Mouse (Mus musculus): ENCODE measurements around the gene Lrrtm4.

Gene Lrrtm4

GRCm38 (mm10) chr6:80018765-80019164 is at the start of gene Lrrtm4:
Gene Lrrtm4, plus strand, starts transcription at chr6:80018877.
- DNase-seq (ENCODE audit: inconsistent ontology term), result peak; percentile 28

- DNase-seq (ENCODE audit: inconsistent ontology term), result peak; percentile 6
Observed at GRCm38 (mm10) chr6:80019189-80019860, 648 bp downstream of the Lrrtm4 start.

- DNase-seq (ENCODE audit: inconsistent ontology term), result peak; percentile 1
Observed at GRCm38 (mm10) chr6:80019861-80020230, 1.2 kb downstream of the Lrrtm4 start.

GRCm38 (mm10) chr6:80056849-80057248 is 38.2 kb downstream of the Lrrtm4 start:
- DNase-seq (ENCODE audit: inconsistent ontology term), result no peak

GRCm38 (mm10) chr6:80078001-80078400 is 59.3 kb downstream of the Lrrtm4 start:
- no peak for DNase-seq (ENCODE audit: inconsistent ontology term)

GRCm38 (mm10) chr6:80079290-80079689 is 60.6 kb downstream of the Lrrtm4 start:
- DNase-seq (ENCODE audit: inconsistent ontology term), result peak; percentile 6

GRCm38 (mm10) chr6:80094909-80095308 is 76.2 kb downstream of the Lrrtm4 start:
- no peak for DNase-seq (ENCODE audit: inconsistent ontology term)

GRCm38 (mm10) chr6:80105343-80105742 is 86.7 kb downstream of the Lrrtm4 start:
- no peak for DNase-seq (ENCODE audit: inconsistent ontology term)

- DNase-seq (ENCODE audit: inconsistent ontology term), result no peak
Observed at GRCm38 (mm10) chr6:80105843-80106242, 87.2 kb downstream of the Lrrtm4 start.

GRCm38 (mm10) chr6:80126419-80126818 is 107.7 kb downstream of the Lrrtm4 start:
- DNase-seq (ENCODE audit: inconsistent ontology term), result no peak

- no peak for DNase-seq (ENCODE audit: inconsistent ontology term)
Observed at GRCm38 (mm10) chr6:80162585-80162984, 143.9 kb downstream of the Lrrtm4 start.

GRCm38 (mm10) chr6:80181916-80182315 is 163.2 kb downstream of the Lrrtm4 start:
- DNase-seq (ENCODE audit: inconsistent ontology term), result no peak

- DNase-seq (ENCODE audit: inconsistent ontology term), result peak; percentile 7
Observed at GRCm38 (mm10) chr6:80182353-80182752, 163.7 kb downstream of the Lrrtm4 start.

GRCm38 (mm10) chr6:80185489-80186113 is 166.9 kb downstream of the Lrrtm4 start:
- DNase-seq (ENCODE audit: inconsistent ontology term), result no peak

- DNase-seq (ENCODE audit: inconsistent ontology term), result no peak
Observed at GRCm38 (mm10) chr6:80186791-80187190, 168.1 kb downstream of the Lrrtm4 start.

- DNase-seq (ENCODE audit: inconsistent ontology term), result peak; percentile 75
Observed at GRCm38 (mm10) chr6:80209476-80209875, 190.8 kb downstream of the Lrrtm4 start.

- peak; percentile 93 for DNase-seq (ENCODE audit: inconsistent ontology term)
Observed at GRCm38 (mm10) chr6:80210281-80210680, 191.6 kb downstream of the Lrrtm4 start.

- DNase-seq (ENCODE audit: inconsistent ontology term), result no peak
Observed at GRCm38 (mm10) chr6:80261595-80261994, 242.9 kb downstream of the Lrrtm4 start.

GRCm38 (mm10) chr6:80263972-80264371 is 245.3 kb downstream of the Lrrtm4 start:
- no peak for DNase-seq (ENCODE audit: inconsistent ontology term)

GRCm38 (mm10) chr6:80264584-80264983 is 245.9 kb downstream of the Lrrtm4 start:
- DNase-seq (ENCODE audit: inconsistent ontology term), result no peak

- DNase-seq (ENCODE audit: inconsistent ontology term), result no peak
Observed at GRCm38 (mm10) chr6:80265746-80266145, 247.1 kb downstream of the Lrrtm4 start.

- DNase-seq (ENCODE audit: inconsistent ontology term), result peak; percentile 7
Observed at GRCm38 (mm10) chr6:80286968-80287367, 268.3 kb downstream of the Lrrtm4 start.

GRCm38 (mm10) chr6:80301871-80302270 is 283.2 kb downstream of the Lrrtm4 start:
- peak; percentile 54 for DNase-seq (ENCODE audit: inconsistent ontology term)
